In genomic region chr19:53073521-53073920, GRCm38 (mm10) we compare ENCODE assay signal across 12 mouse cellular contexts. TPM values are rescaled to one million over a fixed set of nuclear protein-coding genes. Genes with fewer than 3 reads are reported as not detected.
DNase-seq lines count a peak whose midpoint lies in the region; ATAC-seq and TF ChIP-seq lines count a peak whose summit lies in the region.
"Had no signal": no experiment of that assay in that cellular context is flagged by ENCODE, and none has a peak within 500 bp of the region (broad histone marks: within the 10 kb centered on the region; RNA-seq: fewer than 3 reads in every experiment).

No protein-coding gene starts in this region.

- H3K27ac ChIP-seq in lung, embryonic 14.5 days (ENCODE audit: low read depth) = no peak overlapping the region
- no peak overlapping the region for H3K27ac ChIP-seq in ES-Bruce4 (ENCODE audit: insufficient read depth, low read length)
- H3K27ac ChIP-seq in hindbrain, embryonic 14.5 days = no peak overlapping the region

- DNase-seq in heart, adult 11 months = peak; percentile 59
- DNase-seq in heart, adult 18-20 months = no peak
- DNase-seq in lung, embryonic 14.5 days = no peak
- no peak for DNase-seq in lung, postnatal 4 days
- no peak for DNase-seq in ovary, postnatal 10 days (ENCODE audit: low spot score)
- no peak for DNase-seq in hindbrain, embryonic 14.5 days (ENCODE audit: low spot score)
- DNase-seq: gastrocnemius, postnatal 10 days; kidney, adult 8-10 months had no signal

- TF ChIP-seq CTCF in lung, embryonic 14.5 days (IDR thresholded peaks at IDR 0.05; ENCODE audit: low read depth) = peak; percentile 34
- peak; percentile 90 for TF ChIP-seq CTCF in ES-Bruce4 (IDR thresholded peaks at IDR 0.05; ENCODE audit: low read depth, low read length)

- no peak for TF ChIP-seq POLR2A in ES-Bruce4 (IDR thresholded peaks at IDR 0.05; ENCODE audit: insufficient read depth, low read length)

- no peak overlapping the region for H3K9ac ChIP-seq in lung, embryonic 14.5 days
- H3K9ac ChIP-seq in ES-Bruce4 (ENCODE audit: low read depth, poor library complexity, severe bottlenecking) = no peak overlapping the region
- no peak overlapping the region for H3K9ac ChIP-seq in hindbrain, embryonic 14.5 days

- H3K4me1 ChIP-seq in lung, embryonic 14.5 days (ENCODE audit: insufficient read depth) = peaks cover 33% of the 10 kb centered on the region
- H3K4me1 ChIP-seq in ES-Bruce4 (ENCODE audit: control insufficient read depth, insufficient read depth, low read length) = no peaks in the 10 kb centered on the region
- no peaks in the 10 kb centered on the region for H3K4me1 ChIP-seq in hindbrain, embryonic 14.5 days (replicated peaks; ENCODE audit: control insufficient read depth, insufficient read depth, low read length)
- H3K4me1 ChIP-seq: megakaryocyte, embryonic 14.5 days had no signal

- H3K36me3 ChIP-seq in lung, embryonic 14.5 days (ENCODE audit: insufficient read depth) = no peaks in the 10 kb centered on the region
- H3K36me3 ChIP-seq in ES-Bruce4 (ENCODE audit: control insufficient read depth, insufficient read depth, low read length, poor library complexity, severe bottlenecking) = no peaks in the 10 kb centered on the region
- no peaks in the 10 kb centered on the region for H3K36me3 ChIP-seq in hindbrain, embryonic 14.5 days (replicated peaks; ENCODE audit: control insufficient read depth, insufficient read depth)

- H3K4me2 ChIP-seq in lung, embryonic 14.5 days = no peak overlapping the region
- H3K4me2 ChIP-seq in hindbrain, embryonic 14.5 days (replicated peaks) = no peak overlapping the region

- no peak for ATAC-seq in lung, embryonic 14.5 days (ENCODE audit: insufficient read depth)
- peak; percentile 78 for ATAC-seq in megakaryocyte progenitor cell, adult 5-6 weeks (replicated peaks; ENCODE audit: poor library complexity)
- ATAC-seq in hindbrain, embryonic 14.5 days (ENCODE audit: low FRiP score) = no peak

- no peaks in the 10 kb centered on the region for H3K27me3 ChIP-seq in lung, embryonic 14.5 days (ENCODE audit: insufficient read depth, low read length)
- H3K27me3 ChIP-seq in ES-Bruce4 (ENCODE audit: control insufficient read depth, insufficient read depth, low read length, poor library complexity, severe bottlenecking) = no peaks in the 10 kb centered on the region
- H3K27me3 ChIP-seq in hindbrain, embryonic 14.5 days (ENCODE audit: control insufficient read depth, insufficient read depth, low read length) = no peaks in the 10 kb centered on the region

- H3K4me3 ChIP-seq in lung, embryonic 14.5 days (ENCODE audit: low read depth, low read length) = no peak overlapping the region
- H3K4me3 ChIP-seq in ES-Bruce4 (ENCODE audit: low read depth, low read length) = no peak overlapping the region
- H3K4me3 ChIP-seq in hindbrain, embryonic 14.5 days (replicated peaks; ENCODE audit: low read length) = no peak overlapping the region
- H3K4me3 ChIP-seq: erythroblast, embryonic 14.5 days; megakaryocyte, embryonic 14.5 days had no signal

- TF ChIP-seq EP300 in ES-Bruce4 (IDR thresholded peaks at IDR 0.05; ENCODE audit: insufficient read depth, low read depth, low read length) = no peak

- H3K9me3 ChIP-seq in lung, embryonic 14.5 days (ENCODE audit: low read depth, low read length) = no peaks in the 10 kb centered on the region
- H3K9me3 ChIP-seq in ES-Bruce4 (replicated peaks; ENCODE audit: control insufficient read depth, insufficient read depth, low read length, poor library complexity, severe bottlenecking) = no peaks in the 10 kb centered on the region
- H3K9me3 ChIP-seq in hindbrain, embryonic 14.5 days (ENCODE audit: control insufficient read depth, low read length) = no peaks in the 10 kb centered on the region

- 95% methylated on average over 4 of the region's 4 CpGs for WGBS in lung, embryonic 14.5 days
- 100% methylated on average over 4 of the region's 4 CpGs for WGBS in hindbrain, embryonic 14.5 days

RNA-seq across cellular contexts. Expression of gene Xpnpep1, which starts 33.5 kb away (rescaled TPM):
- 10 to 100 TPM; 65.2 to 73.3 TPM for total RNA-seq in heart, adult 18-20 months (2021)
- polyA plus RNA-seq in lung, embryonic 14.5 days (2014; fragmentation: Nextera tagmentation; extraction: Ambion mirVana) = 196 and 200 TPM in 2 replicates
- polyA plus RNA-seq in ES-Bruce4 (2011; ENCODE audit: insufficient read depth, insufficient read length, low read depth, missing spikeins) = 181 and 185 TPM in 2 replicates
- 55.6 and 57.3 TPM in 2 replicates for total RNA-seq in megakaryocyte progenitor cell, adult 5-6 weeks (2015)
- total RNA-seq in megakaryocyte progenitor cell, adult 5-6 weeks (2017) = 46.9 and 62.8 TPM in 2 replicates
- polyA plus RNA-seq in hindbrain, embryonic 14.5 days (2014; fragmentation: Nextera tagmentation; extraction: Ambion mirVana) = 135 and 141 TPM in 2 replicates
